Mouse (Mus musculus): Measurements from ENCODE around the gene St6galnac5. TPM values are rescaled to one million over a fixed set of nuclear protein-coding genes. Genes with fewer than 3 reads are reported as not detected.

The St6galnac5 gene
- polyA plus RNA-seq, 1 experiment = 0.11 TPM

GRCm38 (mm10) chr3:152913625-152914024 lies 68.4 kb downstream of the St6galnac5 start:
- DNase-seq (ENCODE audit: low spot score) = no peak

- no peak for DNase-seq (ENCODE audit: low spot score)
These were observed 68.9 kb downstream of the St6galnac5 start for GRCm38 (mm10) chr3:152913150-152913549.

DNA sequence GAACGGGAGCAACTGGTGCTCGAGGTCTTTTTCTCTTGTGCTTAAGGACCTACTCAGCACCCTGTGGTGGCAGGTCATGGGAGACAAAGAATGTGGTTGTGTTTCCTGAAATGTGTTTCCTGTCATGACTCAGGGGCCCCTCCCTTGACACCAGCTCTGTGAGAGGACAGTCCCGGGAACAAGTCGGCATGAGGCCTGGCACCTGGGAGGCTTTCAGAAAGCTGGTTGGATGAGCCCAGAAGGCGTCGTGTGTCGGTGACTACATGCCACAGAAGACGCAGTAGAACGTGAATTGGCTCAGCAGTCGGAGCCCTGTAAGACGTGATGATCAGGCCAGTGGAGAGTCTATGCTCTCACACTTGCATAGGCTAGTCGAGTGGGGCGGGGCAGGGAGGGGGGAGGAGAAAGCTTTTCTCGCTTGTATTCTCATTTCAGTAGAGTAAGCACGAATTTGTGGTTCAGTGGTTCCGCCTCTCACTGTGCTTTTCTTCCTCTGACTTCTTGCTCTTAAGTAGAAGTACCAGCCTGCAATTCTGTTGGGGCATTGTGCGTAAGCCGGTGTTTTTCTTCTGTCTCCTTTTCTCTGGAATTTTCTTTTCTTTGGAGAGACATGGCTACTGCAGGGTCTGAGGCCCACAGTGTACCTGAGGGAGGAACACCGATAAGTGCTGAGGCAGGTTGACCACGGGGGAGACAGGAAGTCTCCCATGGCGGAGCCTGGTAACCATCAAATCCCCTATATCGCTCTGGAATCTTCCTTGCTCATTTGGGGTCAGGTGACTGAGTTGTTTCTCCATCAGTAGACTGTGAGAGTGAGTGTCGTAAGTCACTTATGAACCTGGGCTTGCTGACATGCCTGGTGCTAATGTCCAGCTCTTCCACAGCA lies 69.6 kb downstream of the St6galnac5 start:
- DNase-seq (ENCODE audit: low spot score) = no peak

DNA sequence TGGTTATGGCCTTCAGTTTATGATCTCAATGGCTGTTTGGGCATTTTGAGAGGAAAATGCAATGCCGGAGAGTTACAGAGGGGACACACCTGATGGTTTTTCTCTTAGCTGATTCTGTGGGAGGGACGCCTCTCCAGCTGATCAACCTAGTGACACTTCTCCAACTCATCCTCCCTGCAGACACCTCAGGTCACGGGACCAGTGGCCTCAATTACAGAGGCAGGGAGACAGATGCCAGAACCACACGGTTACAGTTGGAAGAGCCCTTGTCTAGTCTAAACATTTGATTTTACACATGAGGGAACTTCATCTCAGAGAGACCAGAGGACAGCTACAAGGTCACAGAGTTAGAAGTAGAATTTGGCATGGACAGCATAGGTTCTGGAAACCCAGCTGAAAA lies 70.5 kb downstream of the St6galnac5 start:
- DNase-seq (ENCODE audit: low spot score) = no peak

DNA sequence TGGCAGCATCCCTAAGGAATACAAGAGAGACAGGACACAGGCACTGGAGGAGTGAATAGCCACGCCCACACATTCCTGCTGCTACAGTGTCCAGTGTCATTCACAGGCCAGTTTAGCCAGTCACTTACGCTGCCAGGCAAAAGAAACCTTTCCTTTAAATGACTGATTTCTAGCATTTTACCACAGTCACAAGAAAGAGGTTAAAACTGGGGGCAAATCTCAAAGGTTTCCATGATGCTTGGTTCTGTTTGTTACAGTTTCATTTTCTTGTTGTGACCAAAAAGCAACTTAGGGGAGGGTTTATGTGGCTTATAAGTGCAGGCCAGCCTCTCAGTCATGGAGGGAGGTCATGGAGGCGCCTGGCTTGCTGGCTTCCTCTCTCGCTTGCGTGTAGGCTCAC lies 74.4 kb downstream of the St6galnac5 start:
- no peak for DNase-seq (ENCODE audit: low spot score)

GRCm38 (mm10) chr3:152907087-152907486 lies 75.0 kb downstream of the St6galnac5 start:
- no peak for DNase-seq (ENCODE audit: low spot score)

DNA sequence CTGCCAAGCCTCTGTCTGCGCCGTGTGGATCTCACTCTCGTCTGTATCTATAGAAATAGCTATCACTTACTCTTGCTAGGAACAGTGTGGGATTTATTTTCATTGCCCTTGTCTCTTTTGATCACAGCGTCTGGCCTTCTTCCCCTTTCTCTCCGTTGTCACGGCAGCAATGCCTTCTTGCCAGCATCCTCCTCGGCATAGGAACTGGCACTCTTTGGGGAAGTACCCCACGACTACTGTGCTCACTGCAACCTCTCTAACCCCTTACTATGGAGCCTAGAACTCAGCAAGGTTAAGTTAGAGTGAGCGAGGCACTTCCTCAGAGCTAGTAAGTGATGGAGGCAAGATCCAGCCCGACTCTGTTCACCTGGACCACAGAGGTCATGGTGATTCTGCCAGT lies 76.2 kb downstream of the St6galnac5 start:
- no peak for DNase-seq (ENCODE audit: low spot score)

DNA sequence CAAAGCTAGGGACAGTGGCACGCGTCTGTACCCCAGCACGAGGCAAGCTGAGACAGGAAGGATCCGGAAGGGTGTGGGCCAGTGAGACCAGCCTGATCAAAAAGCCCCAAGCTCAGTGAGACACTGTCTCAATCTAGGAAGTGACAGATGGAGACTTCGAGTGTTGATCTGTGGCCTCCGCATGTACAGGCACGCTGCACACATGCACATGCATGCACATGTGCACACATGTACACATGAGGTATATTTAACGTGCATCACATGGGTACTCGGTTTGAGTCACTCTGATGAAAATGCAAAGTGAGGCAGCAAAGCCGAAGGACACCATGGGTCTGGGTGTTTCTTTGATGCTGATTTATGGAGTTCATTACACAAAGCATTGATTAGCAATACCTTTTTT lies 77.0 kb downstream of the St6galnac5 start:
- DNase-seq (ENCODE audit: low spot score) = no peak

GRCm38 (mm10) chr3:152898906-152899305 lies 83.1 kb downstream of the St6galnac5 start:
- no peak for DNase-seq (ENCODE audit: low spot score)

DNA sequence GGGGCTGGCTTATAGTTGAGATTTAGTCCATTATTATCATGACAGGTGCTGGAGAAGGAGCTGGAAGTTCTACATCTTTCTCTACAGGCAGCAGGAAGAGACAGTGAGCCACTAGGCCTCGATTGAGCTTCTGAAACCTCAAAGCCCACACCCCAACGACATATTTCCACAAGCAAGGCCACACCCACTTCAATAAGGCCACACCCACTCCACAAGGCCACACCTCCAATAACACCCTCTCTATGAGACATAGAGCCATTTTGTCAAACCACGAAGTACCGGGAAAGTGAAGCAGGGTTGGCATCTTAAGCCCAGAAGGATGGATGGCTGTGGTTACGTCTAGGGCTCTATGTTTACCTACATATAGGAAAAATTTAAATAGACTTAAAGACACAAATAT lies 84.8 kb downstream of the St6galnac5 start:
- DNase-seq (ENCODE audit: low spot score) = no peak

- no peak for DNase-seq (ENCODE audit: low spot score)
These were observed 85.9 kb downstream of the St6galnac5 start for GRCm38 (mm10) chr3:152896111-152896510.

DNA sequence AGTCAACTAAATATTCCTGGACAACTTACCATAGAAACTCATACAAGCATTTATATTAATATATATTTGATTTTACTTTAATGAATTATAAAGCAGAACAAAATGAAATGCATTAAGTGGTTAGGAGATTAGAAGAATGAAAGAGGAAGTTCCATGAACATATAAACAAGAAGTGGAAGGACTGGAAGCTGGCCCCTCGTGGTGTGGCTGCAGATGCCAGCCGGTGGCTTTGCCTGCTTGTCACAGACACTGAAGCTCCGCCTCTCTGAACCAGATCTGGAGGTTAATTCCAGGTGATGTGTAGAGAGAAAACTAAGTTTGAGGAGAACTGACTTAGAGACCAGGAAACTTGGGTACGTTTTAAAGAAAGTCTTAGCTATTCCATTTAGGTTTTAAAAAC lies 87.1 kb downstream of the St6galnac5 start:
- no peak for DNase-seq (ENCODE audit: low spot score)

DNA sequence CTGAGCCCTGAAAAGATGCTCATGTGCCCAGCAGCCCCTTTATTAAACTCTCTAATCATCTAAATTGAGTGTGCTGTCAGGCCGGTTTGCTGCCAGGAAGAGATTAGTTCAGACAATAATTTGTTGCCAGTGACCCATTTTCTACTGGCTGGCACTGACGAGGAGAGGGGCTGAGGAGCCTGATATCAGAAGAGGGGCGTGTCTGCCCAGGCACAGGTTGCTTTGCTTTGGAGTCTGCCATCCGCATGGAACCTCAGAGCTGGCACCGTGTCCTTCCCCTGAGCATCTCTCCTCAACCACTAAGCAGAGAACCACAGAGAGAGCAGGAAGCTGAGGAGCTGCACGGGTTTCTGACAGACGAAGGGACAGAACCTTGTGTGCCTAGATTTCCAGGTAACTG lies 93.9 kb downstream of the St6galnac5 start:
- no peak for DNase-seq (ENCODE audit: low spot score)

- no peak for DNase-seq (ENCODE audit: low spot score)
These were observed 95.3 kb downstream of the St6galnac5 start for GRCm38 (mm10) chr3:152886749-152887148.

DNA sequence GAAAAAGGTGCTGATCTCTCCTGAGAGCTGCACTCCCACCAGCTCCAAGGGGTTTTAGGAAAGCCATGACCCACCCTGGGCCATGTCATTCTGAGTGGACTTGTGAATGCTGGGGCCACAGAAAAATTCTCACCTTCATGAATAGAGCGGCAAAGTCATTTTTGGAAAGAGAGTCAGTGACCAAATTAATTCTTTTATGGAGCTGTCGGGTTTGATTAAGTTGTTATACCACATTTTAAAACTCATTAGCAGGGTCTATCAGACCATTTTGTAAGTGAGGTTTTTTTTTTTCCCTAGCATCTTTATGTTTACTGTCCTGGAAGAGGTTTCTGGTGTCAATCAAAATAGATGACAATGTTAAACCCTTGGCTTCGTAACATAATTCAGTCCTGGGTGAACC lies 98.5 kb downstream of the St6galnac5 start:
- no peak for DNase-seq (ENCODE audit: low spot score)

GRCm38 (mm10) chr3:152881706-152882105 lies 100.3 kb downstream of the St6galnac5 start:
- no peak for DNase-seq (ENCODE audit: low spot score)

DNA sequence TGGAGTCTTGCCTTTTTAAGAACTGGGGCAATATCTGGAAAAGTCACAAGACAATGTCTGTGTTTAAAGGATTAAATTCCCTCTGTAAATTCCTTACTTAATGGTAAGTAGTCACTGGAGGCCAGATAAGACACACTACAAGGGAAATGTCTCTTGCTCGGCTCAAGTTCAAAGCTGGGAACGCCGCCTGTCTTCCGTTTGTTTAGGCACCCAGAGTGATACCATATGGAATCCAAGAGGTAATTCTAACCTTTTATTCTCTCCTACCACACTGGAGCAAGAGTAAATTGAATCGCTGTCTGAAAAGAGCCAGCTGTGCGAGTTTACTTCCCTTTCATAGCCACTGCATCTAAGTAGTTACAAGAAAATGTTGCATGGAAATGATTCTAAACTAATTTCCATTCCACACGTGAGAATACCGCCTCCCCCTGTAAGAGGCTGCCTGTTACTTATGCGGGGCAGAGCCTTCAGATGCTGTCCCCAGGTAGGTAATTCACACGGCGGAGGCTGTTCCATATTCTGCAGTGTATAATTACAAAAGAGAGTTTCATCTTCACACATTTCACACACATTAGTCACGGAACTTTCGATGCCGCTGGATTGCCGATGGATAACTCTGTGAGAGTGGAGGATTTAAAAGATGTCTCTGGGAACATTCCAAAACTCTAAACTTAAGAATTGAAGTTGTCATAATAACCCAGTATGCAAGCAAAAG lies 101.8 kb downstream of the St6galnac5 start:
- no peak for DNase-seq (ENCODE audit: low spot score)

GRCm38 (mm10) chr3:152875723-152876290 lies 106.2 kb downstream of the St6galnac5 start:
- no peak for DNase-seq (ENCODE audit: low spot score)

GRCm38 (mm10) chr3:152874431-152875355 lies 107.4 kb downstream of the St6galnac5 start:
- DNase-seq (ENCODE audit: low spot score) = no peak

GRCm38 (mm10) chr3:152872596-152872995 lies 109.5 kb downstream of the St6galnac5 start:
- no peak for DNase-seq (ENCODE audit: low spot score)

- no peak for DNase-seq (ENCODE audit: low spot score)
These were observed 110.0 kb downstream of the St6galnac5 start for GRCm38 (mm10) chr3:152872054-152872453.

Measured in urinary bladder, adult 2 months (tissue).